Mouse (Mus musculus) ovary, adult 18-20 months (tissue): ENCODE data around the gene Ccdc174.

ENCODE experiments used
- DNase-seq: peaks from one replicate; pipeline ENCODE4 v3.0.0; 2022; ENCODE audit warnings: low spot score, mixed read lengths

Ccdc174 gene

DNA sequence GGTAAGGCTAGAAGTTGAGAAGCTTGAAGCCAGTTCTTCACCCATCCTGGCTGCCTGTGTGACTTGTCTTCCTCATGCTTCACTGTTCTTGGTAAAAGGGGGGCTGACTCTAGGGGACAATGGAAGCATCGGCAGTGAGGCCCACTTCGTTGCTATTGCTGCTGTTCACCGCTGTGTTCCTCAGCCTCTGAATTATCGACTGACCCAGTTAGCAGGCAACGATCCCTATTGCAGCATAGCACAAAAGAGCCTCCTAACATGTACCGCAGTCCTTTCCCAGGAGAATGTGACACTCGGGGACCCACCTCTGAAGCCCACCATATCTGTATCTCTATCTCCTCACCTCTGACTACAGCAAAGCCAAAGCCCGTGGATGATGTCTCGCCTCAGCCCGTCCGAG, 39.9 kb downstream of the Ccdc174 start:
- DNase-seq, result no peak

- DNase-seq, result peak; percentile 52
These were observed 53.4 kb downstream of the Ccdc174 start for GRCm38 (mm10) chr6:91931231-91931630.

- no peak for DNase-seq
These were observed 60.6 kb downstream of the Ccdc174 start for GRCm38 (mm10) chr6:91938491-91938890.

GRCm38 (mm10) chr6:91948426-91948825, 70.6 kb downstream of the Ccdc174 start:
- no peak for DNase-seq
